Mouse (Mus musculus) midbrain, embryonic 15.5 days (tissue): Measurements from ENCODE around the gene Peak1. TPM values are rescaled to one million over a fixed set of nuclear protein-coding genes. Genes with fewer than 3 reads are reported as not detected.

ENCODE experiments used
- ATAC-seq: fragments of 200-750 bp; cut with Nextera tagmentation; replicated peaks from 2 replicates; pipeline ENCODE4 v1.8.0; 2017; ENCODE audit warnings: moderate TSS enrichment
- H3K27ac ChIP-seq: fragments of 300-500 bp; sonication (generic); 2 replicates; pipeline ENCODE4 v1.5.1; 2015; ENCODE audit warnings: mild to moderate bottlenecking, inconsistent platforms
- H3K27me3 ChIP-seq: fragments of 300-500 bp; sonication (generic); replicated peaks from 2 replicates; pipeline ENCODE4 v1.6.1; 2015; ENCODE audit warnings: inconsistent platforms
- H3K36me3 ChIP-seq: fragments of 300-500 bp; sonication (generic); replicated peaks from 2 replicates; pipeline ENCODE4 v1.6.1; 2015; ENCODE audit warnings: inconsistent platforms
- H3K4me1 ChIP-seq: fragments of 300-500 bp; sonication (generic); 2 replicates; pipeline ENCODE4 v1.6.1; 2015; ENCODE audit warnings: inconsistent platforms
- H3K4me2 ChIP-seq: fragments of 300-500 bp; sonication (generic); 2 replicates; pipeline ENCODE4 v1.6.1; 2015; ENCODE audit warnings: inconsistent platforms, mild to moderate bottlenecking, moderate library complexity
- H3K4me3 ChIP-seq: fragments of 300-500 bp; sonication (generic); 2 replicates; pipeline ENCODE4 v1.5.1; 2015; ENCODE audit warnings: mild to moderate bottlenecking, inconsistent platforms
- H3K9ac ChIP-seq: fragments of 300-500 bp; sonication (generic); 2 replicates; pipeline ENCODE4 v1.6.1; 2015; ENCODE audit warnings: mild to moderate bottlenecking, inconsistent platforms
- H3K9me3 ChIP-seq: fragments of 300-500 bp; sonication (generic); 2 replicates; pipeline ENCODE4 v1.6.1; 2016; ENCODE audit warnings: inconsistent platforms
- WGBS: fragments of 180-500 bp; shearing (Covaris S2); methylation state at CpG from one replicate; pipeline ENCODE4 v1.1.7; 2015; ENCODE audit warnings: mixed read lengths; 5-methylcytosine and 5-hydroxymethylcytosine counted together
- polyA plus RNA-seq: library from polyadenylated mRNA; unstranded; fragments of >200 nt; fragmentation: Nextera tagmentation; extraction: Ambion mirVana; gene quantifications from 2 replicates; pipeline ENCODE4 v1.2.1, GENCODE M21; 2015

The Peak1 gene
- 3.8 and 4.4 TPM in 2 replicates for polyA plus RNA-seq

GRCm38 (mm10) chr9:56417948-56418737, at the start of gene Peak1, which contains the start of gene Hmg20a:
Gene Peak1, minus strand, starts transcription at chr9:56418067.
Gene Hmg20a, plus strand, starts transcription at chr9:56418609.
- H3K27me3 ChIP-seq, result no peaks in the 10 kb centered on the region
- peak; percentile 96 for ATAC-seq
- H3K27ac ChIP-seq, result peak within 1 kb of the TSS; percentile 98
- no peaks in the 10 kb centered on the region for H3K9me3 ChIP-seq
- H3K36me3 ChIP-seq, result no peaks in the 10 kb centered on the region
- peaks cover 40% of the 10 kb centered on the region for H3K4me1 ChIP-seq
- peak within 1 kb of the TSS; percentile 94 for H3K4me2 ChIP-seq
- H3K9ac ChIP-seq, result peak within 1 kb of the TSS; percentile 71
- H3K4me3 ChIP-seq, result peak within 1 kb of the TSS; percentile 67
- WGBS, result under 1% methylated on average over 59 of the region's 59 CpGs

GRCm38 (mm10) chr9:56466251-56466650, 48.4 kb upstream of the Peak1 start:
- Histone ChIP-seq H3K4me2 (no peak overlapping the region), H3K36me3 (0 out of 2 replicates have a peak, but pooled peaks cover 2% of the 10 kb centered on the region), H3K27ac (no peak overlapping the region), H3K4me3 (no peak overlapping the region), H3K9ac (no peak overlapping the region), H3K4me1 (peaks cover 20% of the 10 kb centered on the region), H3K9me3 (no peaks in the 10 kb centered on the region), H3K27me3 (no peaks in the 10 kb centered on the region)
- ATAC-seq, result no peak
- 98% methylated on average over 4 of the region's 4 CpGs for WGBS

- Histone ChIP-seq H3K4me2 (peak overlapping the region; percentile 18; the same call in 1 of the 2 replicates), H3K4me3 (no peak overlapping the region), H3K27ac (peak overlapping the region; percentile 64), H3K9me3 (no peaks in the 10 kb centered on the region), H3K36me3 (0 out of 2 replicates have a peak, but pooled peaks cover 2% of the 10 kb centered on the region), H3K9ac (no peak overlapping the region), H3K27me3 (no peaks in the 10 kb centered on the region), H3K4me1 (peaks cover 20% of the 10 kb centered on the region)
- ATAC-seq, result peak; percentile 78
- 19% methylated on average over 23 of the region's 23 CpGs for WGBS
These were observed 47.2 kb upstream of the Peak1 start for GRCm38 (mm10) chr9:56464863-56465654.

GRCm38 (mm10) chr9:56463686-56464515, 46.0 kb upstream of the Peak1 start:
- Histone ChIP-seq H3K4me1 (peaks cover 20% of the 10 kb centered on the region), H3K9ac (no peak overlapping the region), H3K27me3 (no peaks in the 10 kb centered on the region), H3K36me3 (0 out of 2 replicates have a peak, but pooled peaks cover 2% of the 10 kb centered on the region), H3K4me3 (no peak overlapping the region), H3K4me2 (peak overlapping the region; percentile 18; the same call in 1 of the 2 replicates), H3K27ac (peak overlapping the region; percentile 64; the same call in 1 of the 2 replicates), H3K9me3 (no peaks in the 10 kb centered on the region)
- no peak for ATAC-seq
- WGBS, result 68% methylated on average over 4 of the region's 4 CpGs

GRCm38 (mm10) chr9:56463046-56463445, 45.2 kb upstream of the Peak1 start:
- no peak overlapping the region for H3K27ac ChIP-seq
- no peak for ATAC-seq
- no peak overlapping the region for H3K4me3 ChIP-seq
- H3K9ac ChIP-seq, result no peak overlapping the region
- no peaks in the 10 kb centered on the region for H3K9me3 ChIP-seq
- no peak overlapping the region for H3K4me2 ChIP-seq
- H3K36me3 ChIP-seq, result no peaks in the 10 kb centered on the region
- no peaks in the 10 kb centered on the region for H3K27me3 ChIP-seq
- 98% methylated on average over 2 of the region's 2 CpGs for WGBS
- peaks cover 20% of the 10 kb centered on the region for H3K4me1 ChIP-seq

- peaks cover 20% of the 10 kb centered on the region for H3K4me1 ChIP-seq
- no peak overlapping the region for H3K4me3 ChIP-seq
- no peaks in the 10 kb centered on the region for H3K36me3 ChIP-seq
- no peaks in the 10 kb centered on the region for H3K9me3 ChIP-seq
- no peak overlapping the region for H3K4me2 ChIP-seq
- no peaks in the 10 kb centered on the region for H3K27me3 ChIP-seq
- no peak for ATAC-seq
- no peak overlapping the region for H3K9ac ChIP-seq
- H3K27ac ChIP-seq, result no peak overlapping the region
- 82% methylated on average over 1 of the region's 1 CpGs for WGBS
These were observed 44.7 kb upstream of the Peak1 start for GRCm38 (mm10) chr9:56462606-56463005.

- Histone ChIP-seq H3K9me3 (no peaks in the 10 kb centered on the region), H3K27me3 (no peaks in the 10 kb centered on the region), H3K27ac (no peak overlapping the region), H3K9ac (no peak overlapping the region), H3K36me3 (no peaks in the 10 kb centered on the region), H3K4me2 (no peak overlapping the region), H3K4me1 (peaks cover 17% of the 10 kb centered on the region), H3K4me3 (no peak overlapping the region)
- no peak for ATAC-seq
- WGBS, result 70% methylated on average over 5 of the region's 5 CpGs
These were observed 43.1 kb upstream of the Peak1 start for GRCm38 (mm10) chr9:56460987-56461386.

GRCm38 (mm10) chr9:56456426-56456825, 38.6 kb upstream of the Peak1 start:
- H3K27me3 ChIP-seq, result no peaks in the 10 kb centered on the region
- H3K27ac ChIP-seq, result no peak overlapping the region
- H3K4me2 ChIP-seq, result no peak overlapping the region
- H3K4me3 ChIP-seq, result no peak overlapping the region
- H3K9me3 ChIP-seq, result no peaks in the 10 kb centered on the region
- WGBS, result 93% methylated on average over 3 of the region's 3 CpGs
- no peak overlapping the region for H3K9ac ChIP-seq
- H3K4me1 ChIP-seq, result no peaks in the 10 kb centered on the region
- ATAC-seq, result no peak
- no peaks in the 10 kb centered on the region for H3K36me3 ChIP-seq

GRCm38 (mm10) chr9:56453038-56453815, 35.4 kb upstream of the Peak1 start:
- Histone ChIP-seq H3K9me3 (no peaks in the 10 kb centered on the region), H3K36me3 (no peaks in the 10 kb centered on the region), H3K9ac (no peak overlapping the region), H3K27ac (no peak overlapping the region), H3K4me3 (no peak overlapping the region), H3K27me3 (no peaks in the 10 kb centered on the region), H3K4me1 (no peaks in the 10 kb centered on the region), H3K4me2 (no peak overlapping the region)
- ATAC-seq, result no peak
- WGBS, result 94% methylated on average over 2 of the region's 2 CpGs

- H3K9me3 ChIP-seq, result no peaks in the 10 kb centered on the region
- H3K4me2 ChIP-seq, result no peak overlapping the region
- H3K9ac ChIP-seq, result no peak overlapping the region
- ATAC-seq, result no peak
- H3K36me3 ChIP-seq, result no peaks in the 10 kb centered on the region
- H3K4me3 ChIP-seq, result no peak overlapping the region
- no peaks in the 10 kb centered on the region for H3K4me1 ChIP-seq
- no peak overlapping the region for H3K27ac ChIP-seq
- WGBS, result 86% methylated on average over 6 of the region's 6 CpGs
- no peaks in the 10 kb centered on the region for H3K27me3 ChIP-seq
These were observed 33.7 kb upstream of the Peak1 start for GRCm38 (mm10) chr9:56451570-56451969.

GRCm38 (mm10) chr9:56439699-56440098, 21.8 kb upstream of the Peak1 start:
- H3K36me3 ChIP-seq, result no peaks in the 10 kb centered on the region
- H3K4me2 ChIP-seq, result no peak overlapping the region
- H3K27ac ChIP-seq, result no peak overlapping the region
- no peaks in the 10 kb centered on the region for H3K27me3 ChIP-seq
- H3K9me3 ChIP-seq, result no peaks in the 10 kb centered on the region
- ATAC-seq, result no peak
- H3K4me1 ChIP-seq, result no peaks in the 10 kb centered on the region
- H3K9ac ChIP-seq, result no peak overlapping the region
- H3K4me3 ChIP-seq, result no peak overlapping the region
- 79% methylated on average over 7 of the region's 7 CpGs for WGBS
